Mouse (Mus musculus): ENCODE measurements around the gene Fbh1. TPM values are rescaled to one million over a fixed set of nuclear protein-coding genes. Genes with fewer than 3 reads are reported as not detected.
A peak's percentile ranks its signal among the peaks of the same experiment; 100 is the strongest.

Gene Fbh1
- polyA plus RNA-seq, 1 experiment: 101 TPM

DNA sequence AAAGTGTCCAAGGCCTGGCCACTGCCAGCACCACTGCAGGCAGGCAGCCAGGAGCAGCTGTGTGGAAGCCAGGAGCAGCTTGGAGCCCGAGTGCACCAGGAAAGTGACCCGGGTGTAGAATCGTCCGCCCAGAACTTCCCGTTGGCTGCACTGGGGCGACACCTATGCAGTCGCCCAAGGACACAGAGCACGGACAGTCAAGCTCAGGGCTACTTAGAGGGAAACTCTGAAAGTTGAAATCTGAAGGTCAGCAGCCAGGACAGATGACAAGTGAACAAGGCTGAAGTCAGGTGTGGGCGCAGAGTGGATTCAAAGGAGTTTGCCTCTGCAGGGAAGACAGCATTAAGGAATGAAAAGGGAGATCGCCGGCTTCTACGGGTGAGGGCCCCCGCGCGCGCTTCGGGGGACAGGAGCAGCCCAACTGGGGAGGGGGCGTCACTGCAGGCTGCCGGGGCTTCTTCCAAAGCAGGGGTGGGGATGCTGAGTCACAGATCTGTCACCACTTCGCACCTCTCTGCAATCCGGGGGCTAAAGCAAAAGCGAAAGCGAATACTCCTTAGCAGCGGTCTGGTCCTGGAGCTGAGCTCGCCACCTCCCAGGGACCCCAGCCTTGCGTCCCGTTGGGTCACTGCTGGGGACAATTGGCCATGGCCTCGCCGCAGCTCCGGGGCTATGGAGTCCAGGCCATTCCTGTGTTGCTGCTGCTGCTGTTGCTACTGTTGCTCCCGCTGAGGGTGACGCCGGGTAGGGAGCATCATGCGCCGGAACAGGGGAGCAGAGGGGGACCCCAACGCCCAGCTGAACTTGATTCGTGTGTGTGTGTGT, 72.0 kb downstream of the Fbh1 start, which contains the start of gene Il15ra:
Il15ra (plus strand) TSS at position 90 of the 825 bp plus-strand sequence.
- H3K27ac ChIP-seq (replicated peaks; ENCODE audit: low read depth, low read length): peak within 1 kb of the TSS; percentile 97
- 0 out of 2 replicates have a peak, but pooled peaks cover 3% of the 10 kb centered on the region for H3K4me1 ChIP-seq (ENCODE audit: control insufficient read depth, insufficient read depth, insufficient read length, low read length)
- peak within 1 kb of the TSS; percentile 98 for H3K4me3 ChIP-seq (ENCODE audit: insufficient read depth, low read depth, low read length)

DNA sequence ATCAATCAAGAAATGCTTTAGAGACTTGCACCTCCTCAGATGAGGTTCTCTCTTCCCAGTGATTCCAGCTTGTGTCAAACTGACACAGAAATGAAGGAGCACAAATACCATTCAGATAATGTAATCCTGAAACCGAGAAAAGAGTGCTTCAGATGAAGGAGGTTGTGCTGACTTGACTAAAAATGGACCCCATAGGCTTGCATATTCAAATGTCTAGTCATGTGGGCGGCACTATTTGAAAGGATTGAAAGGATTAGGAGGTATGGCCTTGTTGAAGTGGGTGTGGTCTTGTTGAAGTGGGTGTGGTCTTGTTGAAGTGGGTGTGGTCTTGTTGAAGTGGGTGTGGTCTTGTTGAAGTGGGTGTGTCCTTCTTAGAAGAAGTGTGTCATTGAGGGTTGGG, 77.5 kb downstream of the Fbh1 start:
- no peak overlapping the region for H3K27ac ChIP-seq (replicated peaks; ENCODE audit: low read depth, low read length)
- no peak overlapping the region for H3K4me3 ChIP-seq (ENCODE audit: insufficient read depth, low read depth, low read length)
- peaks cover 7% of the 10 kb centered on the region; the same call in 1 of the 2 replicates for H3K4me1 ChIP-seq (ENCODE audit: control insufficient read depth, insufficient read depth, insufficient read length, low read length)

DNA sequence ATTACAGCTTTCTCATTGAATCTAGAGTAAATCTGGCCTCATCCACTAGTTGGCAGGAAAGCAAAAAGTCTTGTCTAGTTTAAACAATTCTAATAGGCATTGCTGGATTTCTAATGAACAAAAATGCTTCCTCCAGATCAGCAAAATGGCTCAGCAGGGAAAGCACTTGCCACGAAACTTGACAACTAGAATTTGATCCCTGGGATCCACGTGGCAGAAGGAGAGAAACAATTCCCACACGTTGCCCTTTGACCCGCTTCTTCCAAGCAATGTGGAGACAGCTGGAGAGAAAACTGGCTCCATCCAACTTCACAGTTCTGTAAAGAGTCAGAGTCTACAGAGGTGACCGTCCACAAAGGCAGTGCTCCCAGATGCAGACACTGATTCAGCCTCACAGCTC, 78.4 kb downstream of the Fbh1 start:
- H3K4me3 ChIP-seq (ENCODE audit: insufficient read depth, low read depth, low read length): no peak overlapping the region
- H3K27ac ChIP-seq (replicated peaks; ENCODE audit: low read depth, low read length): peak overlapping the region; percentile 63
- peaks cover 5% of the 10 kb centered on the region for H3K4me1 ChIP-seq (ENCODE audit: control insufficient read depth, insufficient read depth, insufficient read length, low read length)

DNA sequence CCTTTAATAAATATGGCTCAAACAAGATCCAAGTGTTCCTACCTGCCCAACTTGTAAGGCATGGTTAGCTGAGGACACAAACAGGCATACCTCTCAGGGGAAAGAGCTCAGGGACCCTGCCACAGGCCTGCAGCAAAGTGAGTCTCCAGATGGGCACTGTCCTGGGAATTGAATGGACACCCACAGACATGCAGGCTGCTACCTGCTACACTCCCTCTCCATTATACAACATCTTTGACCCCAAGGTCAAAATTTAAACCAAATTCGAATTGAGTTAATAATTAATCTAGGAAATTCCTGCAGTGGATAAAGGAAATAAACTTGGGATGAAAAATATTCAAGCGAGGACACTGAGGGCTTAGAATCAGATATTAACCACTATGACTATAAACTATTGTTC, 81.5 kb downstream of the Fbh1 start:
- peaks cover 8% of the 10 kb centered on the region for H3K4me1 ChIP-seq (ENCODE audit: control insufficient read depth, insufficient read depth, insufficient read length, low read length)
- no peak overlapping the region for H3K27ac ChIP-seq (replicated peaks; ENCODE audit: low read depth, low read length)
- no peak overlapping the region for H3K4me3 ChIP-seq (ENCODE audit: insufficient read depth, low read depth, low read length)

DNA sequence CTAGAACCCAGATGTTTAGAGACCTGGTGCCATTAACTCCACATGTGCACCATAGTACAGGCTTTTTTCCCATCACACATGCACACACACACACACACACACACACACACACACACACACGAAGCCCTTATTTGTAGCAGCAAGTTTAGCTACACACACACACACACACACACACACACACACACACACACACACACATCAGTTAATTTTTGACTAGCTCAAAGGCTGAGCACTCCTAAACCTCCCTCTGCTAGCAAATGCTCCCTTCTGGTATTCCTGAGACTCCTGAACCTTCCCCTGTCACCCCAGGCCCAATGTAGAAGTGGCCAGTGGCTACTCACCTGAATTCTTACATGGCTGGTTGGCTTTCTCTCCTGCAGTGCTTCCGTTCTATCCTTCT, 83.3 kb downstream of the Fbh1 start:
- peak overlapping the region; percentile 86 for H3K27ac ChIP-seq (replicated peaks; ENCODE audit: low read depth, low read length)
- no peak overlapping the region for H3K4me3 ChIP-seq (ENCODE audit: insufficient read depth, low read depth, low read length)
- H3K4me1 ChIP-seq (ENCODE audit: control insufficient read depth, insufficient read depth, insufficient read length, low read length): peaks cover 7% of the 10 kb centered on the region

DNA sequence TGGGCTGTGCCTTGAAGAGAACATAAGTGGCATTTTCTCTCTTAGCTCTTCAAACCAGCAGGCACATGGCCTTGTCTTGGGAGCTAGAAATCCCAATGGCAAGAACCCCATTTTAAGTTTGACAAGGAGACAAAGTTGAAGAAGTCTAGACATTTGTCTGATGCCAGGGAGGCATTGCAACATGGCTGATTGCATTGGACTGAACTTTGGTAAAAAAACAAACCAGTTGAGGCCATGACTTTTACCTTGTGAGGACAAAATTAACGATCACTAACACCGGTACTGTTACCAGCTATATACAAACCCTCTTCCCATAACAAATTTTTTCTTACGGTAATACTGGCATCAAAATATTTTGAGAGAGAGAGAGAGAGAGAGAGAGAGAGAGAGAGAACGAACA, 84.0 kb downstream of the Fbh1 start:
- H3K4me3 ChIP-seq (ENCODE audit: insufficient read depth, low read depth, low read length): no peak overlapping the region
- H3K27ac ChIP-seq (replicated peaks; ENCODE audit: low read depth, low read length): peak overlapping the region; percentile 99
- peaks cover 4% of the 10 kb centered on the region; the same call in 1 of the 2 replicates for H3K4me1 ChIP-seq (ENCODE audit: control insufficient read depth, insufficient read depth, insufficient read length, low read length)

Other genes with a start within 250 kb of the Fbh1 start
- gene Pfkfb3, start 223.5 kb downstream of the Fbh1 start, polyA plus RNA-seq (2012; ENCODE audit: insufficient read depth, insufficient read length, missing spikeins): 190 and 226 TPM in 2 replicates
- gene Rbm17, start 173.4 kb downstream of the Fbh1 start, polyA plus RNA-seq (2012; ENCODE audit: insufficient read depth, insufficient read length, missing spikeins): 45.1 and 48.5 TPM in 2 replicates
- gene Gm17490, start 151.3 kb downstream of the Fbh1 start, polyA plus RNA-seq (2012; ENCODE audit: insufficient read depth, insufficient read length, missing spikeins): not detected in 2 replicates
- 0.32 and 2.0 TPM in 2 replicates for gene Il2ra, start 134.8 kb downstream of the Fbh1 start, polyA plus RNA-seq (2012; ENCODE audit: insufficient read depth, insufficient read length, missing spikeins)
- gene Il15ra, start 72.3 kb downstream of the Fbh1 start, polyA plus RNA-seq (2012; ENCODE audit: insufficient read depth, insufficient read length, missing spikeins): 44.9 and 47.0 TPM in 2 replicates
- 9.5 and 14.0 TPM in 2 replicates for gene Ankrd16, start 294 bp upstream of the Fbh1 start, polyA plus RNA-seq (2012; ENCODE audit: insufficient read depth, insufficient read length, missing spikeins)